27 mouse cellular contexts compared by ENCODE assay signal in genomic region chr5:30660278-30660677, GRCm38 (mm10). TPM values are rescaled to one million over a fixed set of nuclear protein-coding genes. Genes with fewer than 3 reads are reported as not detected.
"Had no signal": no experiment of that assay in that cellular context is flagged by ENCODE, and none has a peak within 500 bp of the region (broad histone marks: within the 10 kb centered on the region; RNA-seq: fewer than 3 reads in every experiment).

No protein-coding gene starts in this region.

- H3K4me2 ChIP-seq: heart, embryonic 11.5 days; heart, embryonic 13.5 days; heart, embryonic 15.5 days; hindbrain, embryonic 13.5 days; hindbrain, embryonic 15.5 days; kidney, embryonic 15.5 days; limb, embryonic 12.5 days; liver, embryonic 11.5 days; liver, embryonic 13.5 days; liver, embryonic 15.5 days had no signal

- H3K4me3 ChIP-seq: heart, embryonic 13.5 days; heart, embryonic 15.5 days; hindbrain, embryonic 13.5 days; hindbrain, embryonic 15.5 days; kidney, embryonic 15.5 days; layer of hippocampus, adult 2 months; left cerebral cortex, adult 2 months; limb, embryonic 10.5 days; limb, embryonic 12.5 days; liver, embryonic 13.5 days; liver, embryonic 15.5 days had no signal

- H3K27me3 ChIP-seq: heart, embryonic 13.5 days; heart, embryonic 15.5 days; hindbrain, embryonic 13.5 days; hindbrain, embryonic 15.5 days; kidney, embryonic 15.5 days; limb, embryonic 12.5 days; liver, embryonic 13.5 days; liver, embryonic 15.5 days had no signal

- H3K27ac ChIP-seq: heart, embryonic 13.5 days; heart, embryonic 15.5 days; hindbrain, embryonic 13.5 days; hindbrain, embryonic 15.5 days; hindbrain, postnatal 0 days; kidney, embryonic 15.5 days; kidney, postnatal 0 days; layer of hippocampus, adult 2 months; left cerebral cortex, adult 2 months; limb, embryonic 10.5 days; limb, embryonic 12.5 days; liver, embryonic 13.5 days; liver, embryonic 15.5 days had no signal

- ATAC-seq: hindbrain, postnatal 0 days; intestine, embryonic 16.5 days had no signal

- DNase-seq: gastrocnemius, postnatal 14 days; gastrocnemius, postnatal 36 days; heart, adult 18-20 months; heart, postnatal 10 days; kidney, adult 11 months; kidney, adult 2 months; kidney, adult 9 months; kidney, postnatal 14 days; kidney, postnatal 4 days; liver; liver, embryonic 13.5 days had no signal

- H3K9ac ChIP-seq: heart, embryonic 13.5 days; heart, embryonic 15.5 days; hindbrain, embryonic 13.5 days; hindbrain, embryonic 15.5 days; kidney, embryonic 15.5 days; limb, embryonic 12.5 days; liver, embryonic 13.5 days; liver, embryonic 15.5 days had no signal

- H3K4me1 ChIP-seq: heart, embryonic 15.5 days; hindbrain, embryonic 13.5 days; hindbrain, embryonic 15.5 days; kidney, embryonic 15.5 days; limb, embryonic 10.5 days; limb, embryonic 12.5 days had no signal

- H3K9me3 ChIP-seq: heart, embryonic 13.5 days; heart, embryonic 15.5 days; hindbrain, embryonic 13.5 days; hindbrain, embryonic 15.5 days; kidney, embryonic 15.5 days; limb, embryonic 10.5 days; liver, embryonic 15.5 days had no signal

RNA-seq across cellular contexts. Expression of gene Dpysl5, which starts 51.1 kb away (rescaled TPM):
- total RNA-seq: hematopoietic stem cell, adult 5-6 weeks had no signal
